8 mouse cellular contexts compared by ENCODE assay signal in the genomic region with DNA sequence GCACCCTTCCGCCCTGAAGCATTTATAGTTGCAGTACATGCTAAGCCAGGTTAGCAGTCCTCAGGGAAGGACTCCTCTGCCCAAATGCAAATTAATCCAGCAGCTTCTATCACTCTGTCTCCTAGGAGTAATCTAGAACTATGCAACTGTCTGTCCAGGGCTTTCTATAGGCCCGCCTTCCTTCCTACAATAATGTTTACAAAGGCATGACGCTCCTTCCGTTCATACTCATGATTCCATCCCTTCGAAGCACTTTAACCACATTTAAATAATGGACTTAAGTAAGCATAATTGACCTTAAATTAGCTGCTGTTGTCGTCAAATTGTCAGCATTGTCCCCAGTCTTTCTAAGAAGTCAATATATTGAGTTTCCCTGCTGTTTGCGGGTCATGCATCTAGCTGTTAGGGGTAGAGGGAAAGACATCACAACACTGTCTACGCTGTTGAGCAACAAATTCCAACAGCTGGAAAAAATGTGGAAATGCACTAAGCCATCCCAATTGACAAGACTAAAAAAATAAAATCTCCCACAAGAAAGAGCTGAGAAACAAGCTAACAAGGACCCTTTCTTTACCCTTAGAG.
A peak's percentile ranks its signal among the peaks of the same experiment; 100 is the strongest.
DNase-seq lines count a peak whose midpoint lies in the region; ATAC-seq and TF ChIP-seq lines count a peak whose summit lies in the region.

No protein-coding gene starts in this region.

- H3K4me3 ChIP-seq in kidney, postnatal 0 days (replicated peaks; ENCODE audit: low read depth, low read length): no peak overlapping the region
- no peak overlapping the region for H3K4me3 ChIP-seq in hindbrain, embryonic 11.5 days (ENCODE audit: low read depth, low read length)
- no peak overlapping the region for H3K4me3 ChIP-seq in midbrain, embryonic 14.5 days (replicated peaks; ENCODE audit: low read depth, low read length)
- H3K4me3 ChIP-seq in left cerebral cortex, adult 2 months: no peak overlapping the region

- no peaks in the 10 kb centered on the region for H3K36me3 ChIP-seq in kidney, postnatal 0 days (ENCODE audit: insufficient read depth, low read length)
- H3K36me3 ChIP-seq in hindbrain, embryonic 11.5 days (ENCODE audit: control insufficient read depth, insufficient read depth, low read length): no peaks in the 10 kb centered on the region
- H3K36me3 ChIP-seq in midbrain, embryonic 14.5 days (ENCODE audit: control insufficient read depth, insufficient read depth, low read length): no peaks in the 10 kb centered on the region

- H3K9ac ChIP-seq in kidney, postnatal 0 days (ENCODE audit: low read depth, low read length): no peak overlapping the region
- no peak overlapping the region for H3K9ac ChIP-seq in hindbrain, embryonic 11.5 days (ENCODE audit: low read depth, low read length)
- H3K9ac ChIP-seq in midbrain, embryonic 14.5 days (replicated peaks; ENCODE audit: low read length): no peak overlapping the region

- H3K27me3 ChIP-seq in kidney, postnatal 0 days (ENCODE audit: insufficient read depth, low read length): no peaks in the 10 kb centered on the region
- H3K27me3 ChIP-seq in hindbrain, embryonic 11.5 days (ENCODE audit: control insufficient read depth, insufficient read depth, low read length): no peaks in the 10 kb centered on the region
- no peaks in the 10 kb centered on the region for H3K27me3 ChIP-seq in midbrain, embryonic 14.5 days (ENCODE audit: control insufficient read depth, insufficient read depth, low read length)

- intact Hi-C loops in left cerebral cortex, adult 2 months (cut with DNase I): no loop called here

- ATAC-seq in kidney, postnatal 0 days (replicated peaks; ENCODE audit: low FRiP score, low read depth): no peak
- ATAC-seq in hindbrain, embryonic 11.5 days (ENCODE audit: low FRiP score): peak; percentile 17
- ATAC-seq in midbrain, embryonic 14.5 days (ENCODE audit: low FRiP score, low TSS enrichment): no peak

- H3K4me2 ChIP-seq in kidney, postnatal 0 days (ENCODE audit: low read length): peak overlapping the region; percentile 16
- peak overlapping the region; percentile 21 for H3K4me2 ChIP-seq in hindbrain, embryonic 11.5 days (replicated peaks; ENCODE audit: low read depth, low read length)
- H3K4me2 ChIP-seq in midbrain, embryonic 14.5 days (ENCODE audit: low read length): peak overlapping the region; percentile 28

- no peaks in the 10 kb centered on the region for H3K9me3 ChIP-seq in kidney, postnatal 0 days (replicated peaks; ENCODE audit: low read length)
- H3K9me3 ChIP-seq in hindbrain, embryonic 11.5 days (ENCODE audit: control insufficient read depth, low read length): no peaks in the 10 kb centered on the region
- no peaks in the 10 kb centered on the region for H3K9me3 ChIP-seq in midbrain, embryonic 14.5 days (ENCODE audit: control insufficient read depth, low read length)

- TF ChIP-seq CTCF in kidney, postnatal 0 days (IDR thresholded peaks at IDR 0.05; ENCODE audit: low read depth): no peak
- no peak for TF ChIP-seq CTCF in left cerebral cortex, adult 2 months (IDR thresholded peaks at IDR 0.05)

- H3K4me1 ChIP-seq in kidney, postnatal 0 days (replicated peaks; ENCODE audit: insufficient read depth, low read length): no peaks in the 10 kb centered on the region
- H3K4me1 ChIP-seq in hindbrain, embryonic 11.5 days (replicated peaks; ENCODE audit: control insufficient read depth, insufficient read depth, low read length): no peaks in the 10 kb centered on the region
- no peaks in the 10 kb centered on the region; the same call in 1 of the 2 replicates for H3K4me1 ChIP-seq in midbrain, embryonic 14.5 days (ENCODE audit: control insufficient read depth, insufficient read depth, low read length)

- WGBS in kidney, postnatal 0 days: 30% methylated on average over 8 of the region's 8 CpGs
- 51% methylated on average over 8 of the region's 8 CpGs for WGBS in hindbrain, embryonic 11.5 days
- WGBS in midbrain, embryonic 14.5 days: 64% methylated on average over 8 of the region's 8 CpGs

- DNase-seq in embryo, embryonic 10.5 days (ENCODE audit: low spot score): peak; percentile 27
- DNase-seq in embryo, embryonic 10 days (ENCODE audit: low spot score): no peak
- no peak for DNase-seq in kidney, postnatal 0 days (ENCODE audit: low spot score)
- no peak for DNase-seq in kidney, adult 8-10 months
- no peak for DNase-seq in hindbrain, embryonic 11.5 days (ENCODE audit: low spot score)
- no peak for DNase-seq in midbrain, embryonic 14.5 days
- DNase-seq in left cerebral cortex, adult 2 months (ENCODE audit: extremely low spot score in 1 of 2, low spot score in 2 of 2): no peak
- no peak for DNase-seq in adrenal gland, adult 8-10 months

- H3K27ac ChIP-seq in kidney, postnatal 0 days: peak overlapping the region; percentile 15; the same call in 1 of the 2 replicates
- H3K27ac ChIP-seq in hindbrain, embryonic 11.5 days (ENCODE audit: low read depth, low read length): no peak overlapping the region
- no peak overlapping the region for H3K27ac ChIP-seq in midbrain, embryonic 14.5 days (replicated peaks; ENCODE audit: low read depth, low read length)
- no peak overlapping the region for H3K27ac ChIP-seq in left cerebral cortex, adult 2 months
